Mouse (Mus musculus): ENCODE results near the gene Midn.

Gene Midn

DNA sequence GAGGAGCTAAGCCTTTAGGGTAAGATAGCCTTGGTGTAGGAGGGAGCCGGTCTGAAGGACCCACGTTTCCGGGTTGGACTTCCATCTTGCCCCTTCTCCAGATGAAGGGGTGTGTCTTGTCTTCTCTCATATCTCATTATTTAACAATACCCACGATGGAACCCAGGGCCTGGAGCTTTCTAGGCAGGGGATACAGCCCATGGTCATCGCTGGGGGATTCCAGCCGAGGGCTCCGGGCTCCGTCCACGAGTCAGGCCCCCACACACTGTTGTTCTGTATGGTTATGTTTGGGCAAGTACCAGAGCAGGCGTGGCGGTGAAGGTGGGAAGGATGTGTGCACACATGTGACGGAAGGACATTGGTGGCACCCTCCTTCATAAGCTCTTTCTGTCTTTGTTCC is 3.9 kb upstream of the Midn start:
- in situ Hi-C loops (cut with MseI, MboI), result no loop called here

DNA sequence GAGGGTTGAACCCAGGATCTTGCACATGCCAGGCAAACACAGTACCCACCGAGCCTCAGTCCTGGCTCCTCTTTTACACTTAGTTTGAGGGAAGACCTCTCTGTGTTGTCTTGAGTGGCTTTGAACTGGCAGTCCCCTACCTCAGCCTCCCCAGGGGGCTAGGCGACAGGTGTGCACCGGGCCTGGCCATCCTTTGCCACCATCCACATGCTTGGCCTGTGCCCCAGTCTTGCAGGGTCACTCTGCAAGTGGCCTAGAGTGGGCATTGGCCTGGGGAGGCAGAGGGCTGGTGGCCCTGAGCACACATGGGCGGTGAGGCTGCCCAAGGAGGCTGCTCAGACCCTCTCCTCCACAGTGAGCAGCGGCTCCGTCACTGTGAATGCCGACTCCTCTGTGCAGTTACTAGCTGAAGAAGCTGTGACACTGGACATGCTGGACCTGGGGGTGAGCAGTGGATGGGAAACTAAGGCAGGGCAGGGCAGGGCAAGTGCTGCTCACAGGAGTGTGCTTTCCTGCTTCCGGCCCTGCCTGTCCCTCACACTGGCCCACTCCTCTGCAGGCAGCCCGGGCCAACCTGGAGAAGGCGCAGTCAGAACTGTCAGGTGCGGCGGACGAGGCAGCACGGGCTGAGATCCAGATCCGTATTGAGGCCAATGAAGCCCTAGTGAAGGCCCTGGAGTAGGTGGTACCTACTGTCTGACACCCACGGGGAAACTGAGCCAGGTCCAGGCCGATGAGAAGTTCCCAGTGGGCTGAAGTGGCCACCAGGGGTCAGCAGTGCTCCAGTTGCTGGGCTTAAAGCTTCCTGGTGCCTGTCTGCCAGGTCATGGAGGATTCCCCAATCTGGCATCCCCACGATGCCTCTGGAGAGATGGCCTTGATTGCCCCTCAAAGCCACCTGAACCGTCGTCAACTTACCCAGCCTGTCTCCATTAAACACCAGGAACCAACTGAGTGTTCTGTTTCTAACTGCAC is 2.9 kb upstream of the Midn start:
- in situ Hi-C loops (cut with MseI, MboI), result no loop called here

DNA sequence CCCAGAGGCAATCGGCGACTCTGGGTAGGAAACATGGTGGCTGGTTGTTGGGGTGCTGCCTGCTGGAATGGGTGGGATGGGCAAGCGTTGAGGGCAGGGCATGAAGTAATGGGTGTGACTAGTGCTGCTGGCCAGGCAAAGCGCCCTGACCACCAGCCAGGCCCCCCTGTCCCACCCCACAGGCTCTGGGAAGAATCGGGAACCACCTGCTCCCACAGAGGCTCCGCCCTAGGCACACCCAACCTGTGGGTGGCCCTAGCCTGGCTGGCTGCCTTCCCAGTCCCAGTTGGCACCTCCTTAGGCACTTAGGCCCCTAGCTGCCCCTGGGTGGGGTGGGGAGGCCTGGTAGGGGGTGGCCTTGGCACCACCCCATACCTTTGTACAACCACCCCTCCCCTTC is 2.2 kb upstream of the Midn start:
- in situ Hi-C loops (cut with MseI, MboI), result no loop called here

DNA sequence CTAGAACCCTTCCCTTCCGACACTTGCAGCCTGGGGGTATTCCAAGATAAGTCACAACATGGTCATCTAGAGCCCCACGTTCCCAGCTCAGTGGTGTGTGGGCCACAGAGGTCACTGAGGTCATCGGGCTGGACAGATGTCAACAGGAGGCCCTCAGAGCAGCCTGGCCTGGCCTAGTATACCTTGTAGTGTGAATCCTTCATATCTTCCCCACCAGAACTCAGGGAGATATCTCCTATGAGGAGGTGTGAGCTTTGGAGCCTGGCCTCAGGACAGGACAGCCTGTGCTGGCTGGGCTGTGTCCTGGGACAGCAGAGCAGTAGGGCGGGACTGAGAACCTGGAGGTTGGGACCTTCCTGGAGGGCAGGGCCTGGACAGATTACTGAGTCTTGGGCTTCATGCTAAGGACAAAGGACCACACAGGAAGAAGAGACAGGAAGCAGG is 1.5 kb upstream of the Midn start:
- in situ Hi-C loops (cut with MseI, MboI), result no loop called here

DNA sequence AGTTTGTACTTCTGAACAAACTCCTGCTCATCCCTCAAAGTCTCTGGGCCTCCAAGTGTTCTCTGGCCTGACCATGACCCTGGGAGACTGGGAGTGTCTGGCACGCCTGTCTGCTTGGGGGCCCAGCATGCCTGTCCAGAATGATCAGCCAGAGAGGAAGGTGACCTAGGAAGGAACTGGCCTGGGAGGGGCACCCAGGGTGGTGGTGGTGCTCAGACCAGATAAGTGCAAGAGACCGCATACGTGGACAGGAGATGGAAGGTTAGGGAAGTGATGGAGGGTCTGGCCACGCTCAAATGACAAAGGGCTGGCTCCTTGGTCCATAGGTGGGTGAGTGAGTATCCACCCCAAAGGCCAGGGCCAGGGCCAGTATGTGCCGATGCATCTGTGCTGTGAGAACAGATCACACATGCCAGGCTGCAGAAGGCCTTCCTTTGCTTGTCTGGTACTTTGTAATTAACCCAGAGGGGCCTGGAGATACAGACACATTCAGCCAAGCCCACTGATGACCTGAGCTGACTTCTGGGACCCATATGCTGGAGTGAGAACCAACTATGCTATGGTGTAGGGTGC is 840 bp upstream of the Midn start:
- in situ Hi-C loops (cut with MseI, MboI), result no loop called here

DNA sequence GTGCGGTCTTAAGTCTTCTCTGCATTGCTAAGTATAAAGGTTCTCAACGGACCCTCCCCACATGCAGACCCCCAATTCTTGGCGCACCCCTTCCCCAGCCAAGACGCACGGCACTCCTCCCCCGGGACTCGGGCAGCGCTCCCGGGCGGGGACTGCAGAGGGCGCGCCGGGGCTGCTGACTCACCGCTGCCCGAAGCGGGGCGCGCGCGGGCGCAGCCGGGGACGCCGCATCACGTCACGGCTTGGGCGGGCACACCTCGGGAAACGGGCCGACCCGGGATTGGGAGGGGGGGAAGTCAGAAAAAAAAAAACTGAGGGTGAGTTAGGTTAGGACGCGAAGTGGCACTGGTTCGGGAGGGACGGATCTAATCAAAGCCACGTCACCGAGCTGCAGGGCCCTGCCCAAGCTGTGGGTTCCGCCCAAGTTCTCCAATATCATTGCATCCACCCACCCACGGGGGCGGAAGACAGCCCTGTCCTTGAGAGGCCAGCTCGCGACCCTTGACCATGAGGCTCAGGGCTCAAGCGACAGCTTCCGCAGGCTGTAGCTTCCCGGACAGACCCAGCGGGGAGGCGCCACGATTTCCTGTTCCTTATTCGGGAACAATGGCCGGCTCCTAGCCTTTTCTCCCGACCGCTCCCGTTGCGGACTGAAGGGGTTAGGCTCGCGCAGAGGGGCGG is 678 bp downstream of the Midn start:
- in situ Hi-C loops (cut with MseI, MboI), result no loop called here

DNA sequence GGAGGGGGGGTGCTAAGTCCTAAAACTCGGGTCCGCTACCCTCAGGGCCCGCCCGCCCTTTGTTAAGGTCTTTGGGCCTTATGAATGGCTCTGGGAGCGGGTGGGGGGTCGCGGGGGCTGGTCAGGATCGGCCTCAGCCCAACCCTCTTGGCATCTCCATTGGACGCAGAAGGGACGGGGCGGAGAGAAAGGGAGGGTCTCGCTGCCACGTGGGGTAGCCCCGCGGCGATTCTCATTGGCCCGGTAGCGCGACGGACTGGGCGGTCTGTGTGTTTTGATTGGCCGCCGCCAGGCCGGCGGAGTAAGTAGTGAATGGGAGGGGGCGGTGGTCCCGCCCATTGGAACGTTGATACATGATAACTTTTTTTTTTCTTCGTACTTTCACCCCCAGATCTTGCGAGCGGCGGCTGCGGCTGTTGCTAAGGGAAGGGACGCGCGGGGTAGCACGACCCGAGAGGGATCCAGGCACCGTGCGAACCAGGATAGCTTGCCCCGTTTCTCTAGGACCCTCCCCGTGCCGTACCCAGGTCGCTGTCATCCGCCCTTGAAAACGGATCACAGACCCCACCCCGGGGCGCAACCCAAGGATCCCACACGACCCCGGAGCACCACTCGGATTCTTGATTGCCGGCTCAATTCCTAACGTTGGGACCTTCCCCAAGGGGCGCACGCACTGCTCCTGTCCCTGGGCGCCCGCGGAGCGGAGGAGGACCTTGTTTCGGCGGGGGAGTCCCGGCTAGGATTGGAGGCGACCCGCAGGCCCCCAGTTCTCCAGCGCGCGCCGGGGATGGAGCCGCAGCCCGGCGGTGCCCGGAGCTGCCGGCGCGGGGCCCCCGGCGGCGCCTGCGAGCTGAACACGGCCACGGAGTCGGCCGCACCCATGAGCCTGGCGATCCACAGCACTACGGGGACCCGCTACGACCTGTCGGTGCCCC is 1.5 kb downstream of the Midn start:
- in situ Hi-C loops (cut with MseI, MboI), result no loop called here

DNA sequence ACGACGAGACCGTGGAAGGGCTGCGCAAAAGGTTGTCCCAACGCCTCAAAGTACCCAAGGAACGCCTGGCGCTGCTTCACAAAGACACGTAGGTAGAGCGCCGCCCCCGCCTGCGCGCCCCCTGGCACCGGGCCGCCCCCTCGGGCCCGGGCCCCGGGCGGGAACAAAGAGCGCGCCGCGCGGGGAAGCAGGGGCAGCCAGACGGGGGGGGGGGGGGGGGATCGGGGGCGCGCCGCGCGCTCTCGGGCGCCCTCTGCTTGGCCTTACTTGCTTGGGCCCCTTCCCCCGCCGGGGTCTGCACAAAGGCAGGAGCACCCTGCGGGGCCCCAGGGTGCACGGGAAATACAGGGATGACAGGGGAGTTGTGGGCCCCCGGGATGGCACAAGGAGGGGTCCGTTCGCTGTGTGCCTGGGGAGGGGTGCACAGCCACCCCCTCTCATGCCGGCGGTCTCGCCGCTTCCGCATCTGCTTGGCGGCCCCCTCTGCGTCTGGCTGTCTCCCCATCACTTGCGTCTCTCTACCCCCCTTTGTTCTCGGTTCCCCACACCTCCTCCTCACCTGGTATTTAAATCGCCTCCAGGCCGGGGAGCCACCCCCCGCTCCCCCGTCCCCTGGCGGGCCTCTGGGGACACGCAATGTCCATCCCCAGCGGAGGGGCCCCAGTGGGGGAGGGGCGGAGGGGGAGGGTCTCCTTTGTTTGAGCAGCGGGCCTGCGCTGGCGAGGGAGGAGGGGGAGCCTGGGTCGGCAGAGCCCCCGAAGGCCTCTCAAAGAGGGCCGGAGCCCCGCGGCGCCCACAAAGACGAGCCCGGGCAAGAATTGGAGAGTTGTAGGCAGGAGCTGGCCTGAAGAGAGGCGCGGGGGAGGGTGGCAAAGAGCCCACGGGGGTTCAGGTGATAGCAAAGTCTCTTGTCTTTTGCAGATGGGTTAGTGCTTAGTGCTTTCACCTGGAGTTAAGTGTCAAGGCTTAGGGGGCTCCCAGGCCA is 2.4 kb downstream of the Midn start:
- in situ Hi-C loops (cut with MseI, MboI), result no loop called here

DNA sequence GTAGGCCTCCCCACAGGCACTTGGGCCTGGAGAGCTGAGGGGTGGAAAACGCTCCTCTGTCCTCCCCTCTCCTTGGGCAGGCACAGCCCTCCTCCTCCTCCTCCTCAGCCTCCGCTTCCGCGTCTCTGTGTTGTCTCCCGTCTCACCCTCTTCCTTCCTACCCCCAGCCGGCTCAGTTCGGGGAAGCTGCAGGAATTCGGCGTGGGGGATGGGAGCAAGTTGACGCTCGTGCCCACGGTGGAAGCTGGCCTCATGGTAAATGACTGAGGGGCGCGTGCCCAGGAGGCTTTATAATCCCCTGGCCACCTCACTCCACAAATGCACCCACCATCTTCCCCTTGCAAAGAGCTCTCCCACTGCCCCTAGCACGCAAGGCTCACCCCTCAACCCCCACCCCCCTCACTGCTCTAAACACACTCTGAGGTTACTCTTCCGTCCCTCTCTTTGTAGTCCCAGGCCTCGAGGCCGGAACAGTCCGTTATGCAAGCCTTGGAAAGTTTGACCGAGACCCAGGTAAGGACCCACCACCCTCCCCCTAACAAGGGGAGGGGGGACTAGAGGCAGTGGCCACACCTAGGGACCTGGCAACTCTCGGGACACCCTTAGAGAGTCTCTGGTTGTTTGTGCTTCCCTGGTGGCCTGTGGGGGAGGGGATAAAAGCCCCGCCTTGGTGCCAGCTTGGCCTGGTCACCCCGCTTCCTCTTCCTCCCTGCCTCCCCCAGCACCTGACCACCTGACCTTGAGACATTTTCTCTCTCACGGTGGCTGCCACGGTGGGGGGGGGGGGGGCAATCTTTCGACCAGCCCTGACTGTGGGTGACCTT is 3.4 kb downstream of the Midn start:
- in situ Hi-C loops (cut with MseI, MboI), result no loop called here

DNA sequence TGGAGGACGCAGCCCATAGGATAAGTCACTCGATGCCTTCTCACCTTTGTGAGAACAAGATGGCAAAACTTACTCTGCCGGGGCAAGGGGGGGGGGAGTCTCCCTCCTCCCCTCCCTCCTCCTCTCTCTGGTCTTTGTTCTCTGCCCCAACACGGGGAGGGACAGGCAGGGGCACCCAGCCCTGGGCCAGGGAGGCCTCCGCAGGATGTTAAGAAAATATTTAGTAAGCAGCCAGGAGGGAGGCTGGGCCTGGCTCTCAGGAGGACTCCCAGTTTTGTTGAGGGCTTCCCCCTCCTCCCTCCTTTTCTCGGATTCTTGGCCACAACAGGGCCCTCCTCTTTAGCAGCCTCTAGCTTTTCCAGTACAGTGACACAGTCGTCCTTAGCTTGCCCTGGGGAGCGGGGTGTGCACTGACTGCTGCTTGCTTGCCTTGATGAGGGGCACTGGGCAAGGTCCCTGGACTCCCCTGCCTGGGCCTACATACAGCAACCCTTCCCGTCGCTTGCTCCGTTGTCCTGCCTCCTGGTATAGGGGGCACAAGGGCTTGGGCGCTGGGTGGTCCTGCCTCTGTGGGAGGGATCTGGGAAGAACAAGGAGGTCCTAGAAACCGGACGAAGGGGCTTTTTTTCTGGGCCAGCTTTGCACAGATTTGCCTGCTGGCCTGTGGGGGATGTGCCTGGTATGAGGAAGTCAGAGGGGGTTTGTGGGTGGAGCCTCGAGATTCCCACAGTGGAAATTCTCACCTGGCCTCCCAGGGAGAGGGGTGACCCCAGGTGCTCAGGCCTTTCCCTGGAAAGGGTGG is 4.2 kb downstream of the Midn start:
- in situ Hi-C loops (cut with MseI, MboI), result no loop called here

DNA sequence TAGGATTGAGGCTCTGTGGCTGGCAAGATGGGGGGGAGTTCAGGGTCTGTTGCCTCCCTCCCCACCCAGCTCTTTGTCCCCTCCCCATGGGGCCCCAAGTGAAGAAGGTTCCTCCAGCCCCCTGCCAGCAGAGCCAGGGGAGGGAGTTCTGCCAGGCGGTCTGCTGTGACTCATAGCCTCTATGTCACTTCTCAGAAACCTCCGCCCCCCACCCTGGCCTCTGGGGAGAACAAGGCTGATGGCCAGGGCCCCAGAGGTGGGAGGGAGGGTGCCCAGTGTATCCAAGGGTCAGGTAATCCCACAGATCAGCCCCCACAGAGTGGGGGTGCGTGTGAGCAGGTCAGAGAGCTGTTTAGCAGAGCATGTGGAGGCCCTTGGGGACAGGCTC is 4.8 kb downstream of the Midn start:
- in situ Hi-C loops (cut with MseI, MboI), result no loop called here

DNA sequence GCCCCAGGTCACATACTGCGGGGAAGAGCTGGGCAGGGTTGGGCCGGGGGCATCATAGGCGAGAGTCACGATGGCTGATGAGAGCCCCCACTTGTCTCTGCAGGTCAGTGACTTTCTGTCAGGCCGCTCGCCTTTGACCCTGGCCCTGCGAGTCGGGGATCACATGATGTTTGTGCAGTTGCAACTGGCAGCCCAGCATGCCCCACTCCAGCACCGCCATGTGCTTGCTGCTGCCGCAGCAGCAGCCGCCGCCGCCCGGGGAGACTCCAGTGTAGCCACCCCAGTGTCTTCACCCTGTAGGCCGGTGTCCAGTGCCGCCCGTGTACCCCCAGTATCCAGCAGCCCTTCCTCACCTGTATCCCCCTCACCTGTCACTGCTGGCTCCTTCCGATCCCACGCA is 5.6 kb downstream of the Midn start:
- in situ Hi-C loops (cut with MseI, MboI), result no loop called here

DNA sequence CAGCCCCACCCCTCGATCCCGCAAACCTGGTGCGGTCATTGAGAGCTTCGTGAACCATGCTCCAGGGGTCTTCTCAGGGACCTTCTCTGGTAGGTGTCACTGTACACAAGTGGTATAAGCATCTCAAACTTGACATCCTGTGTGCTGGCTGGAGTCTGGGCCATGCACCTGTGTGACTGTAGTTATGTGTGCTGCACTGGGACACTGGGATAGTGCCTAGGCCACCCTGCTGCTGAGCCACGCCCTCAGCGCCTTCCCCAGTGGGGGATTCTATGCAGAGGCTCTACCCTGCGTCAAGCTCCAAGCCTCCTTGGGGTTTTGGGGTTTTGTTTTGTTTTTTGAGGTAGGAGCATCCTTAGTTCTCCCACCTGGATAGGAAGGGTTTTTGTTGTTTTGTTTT is 6.3 kb downstream of the Midn start:
- in situ Hi-C loops (cut with MseI, MboI), result no loop called here

DNA sequence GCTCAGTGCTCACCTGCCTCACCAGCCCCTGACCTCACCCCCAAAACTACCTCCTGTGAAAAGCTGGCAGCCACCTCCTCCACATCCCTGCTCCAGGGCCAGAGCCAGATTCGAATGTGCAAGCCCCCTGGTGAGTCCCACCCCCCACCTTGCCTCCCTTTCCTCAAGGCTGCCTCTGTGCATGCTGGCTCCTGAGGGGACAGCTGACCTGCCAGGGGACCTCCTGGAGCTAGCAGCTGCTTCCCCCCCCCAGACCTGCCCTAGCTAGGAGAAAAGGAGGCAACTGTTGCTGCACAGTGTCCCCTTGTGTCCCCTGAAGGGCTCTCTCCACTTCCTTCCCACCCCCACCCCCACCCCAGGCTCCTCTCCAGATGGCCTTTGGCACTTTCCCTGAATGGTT is 7.2 kb downstream of the Midn start:
- in situ Hi-C loops (cut with MseI, MboI), result no loop called here

DNA sequence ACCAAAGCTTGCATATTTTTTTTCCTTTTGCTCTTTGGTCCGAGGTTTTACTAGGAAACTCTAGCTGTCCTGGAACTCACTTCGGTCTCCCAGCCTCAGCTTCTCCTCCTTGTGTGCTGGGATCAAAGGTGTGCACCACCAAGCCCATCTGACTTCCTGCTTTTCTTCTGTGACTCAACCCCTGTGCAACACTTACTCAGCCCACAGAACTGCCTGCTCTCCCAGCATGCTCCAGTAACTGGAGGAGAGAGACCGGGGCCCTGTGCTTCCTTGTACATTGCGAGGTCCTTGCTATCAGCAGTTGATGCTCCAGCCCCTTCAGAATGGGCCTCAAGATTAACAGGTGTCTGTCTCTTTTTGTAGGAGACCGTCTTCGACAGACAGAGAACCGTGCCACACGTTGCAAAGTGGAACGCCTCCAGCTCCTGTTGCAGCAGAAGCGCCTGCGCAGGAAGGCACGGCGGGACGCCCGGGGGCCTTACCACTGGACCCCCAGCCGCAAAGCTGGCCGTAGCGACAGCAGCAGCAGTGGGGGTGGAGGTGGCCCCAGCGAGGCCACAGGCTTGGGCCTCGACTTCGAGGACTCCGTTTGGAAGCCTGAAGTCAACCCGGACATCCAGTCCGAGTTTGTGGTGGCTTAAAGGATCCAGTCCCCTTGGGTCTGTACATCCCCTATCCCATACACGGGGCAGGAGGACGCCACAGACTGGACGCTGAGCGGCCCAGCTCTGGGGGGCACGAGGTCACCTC is 8.1 kb downstream of the Midn start:
- in situ Hi-C loops (cut with MseI, MboI), result no loop called here

DNA sequence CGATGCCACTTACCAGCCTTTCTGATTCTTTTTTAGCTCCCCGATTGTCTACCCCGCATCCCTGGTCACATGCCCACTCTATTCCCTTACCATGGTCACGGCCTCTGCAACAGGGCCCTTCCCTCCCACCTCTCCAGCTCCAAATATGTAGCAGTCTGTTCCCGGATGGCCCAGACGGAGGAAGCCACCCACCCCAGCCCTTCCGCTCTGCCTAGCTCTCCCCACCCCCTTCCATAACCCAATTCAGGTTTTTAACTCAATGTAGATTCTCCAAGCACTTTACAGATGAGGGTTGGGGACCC is 8.6 kb downstream of the Midn start:
- in situ Hi-C loops (cut with MseI, MboI), result no loop called here

DNA sequence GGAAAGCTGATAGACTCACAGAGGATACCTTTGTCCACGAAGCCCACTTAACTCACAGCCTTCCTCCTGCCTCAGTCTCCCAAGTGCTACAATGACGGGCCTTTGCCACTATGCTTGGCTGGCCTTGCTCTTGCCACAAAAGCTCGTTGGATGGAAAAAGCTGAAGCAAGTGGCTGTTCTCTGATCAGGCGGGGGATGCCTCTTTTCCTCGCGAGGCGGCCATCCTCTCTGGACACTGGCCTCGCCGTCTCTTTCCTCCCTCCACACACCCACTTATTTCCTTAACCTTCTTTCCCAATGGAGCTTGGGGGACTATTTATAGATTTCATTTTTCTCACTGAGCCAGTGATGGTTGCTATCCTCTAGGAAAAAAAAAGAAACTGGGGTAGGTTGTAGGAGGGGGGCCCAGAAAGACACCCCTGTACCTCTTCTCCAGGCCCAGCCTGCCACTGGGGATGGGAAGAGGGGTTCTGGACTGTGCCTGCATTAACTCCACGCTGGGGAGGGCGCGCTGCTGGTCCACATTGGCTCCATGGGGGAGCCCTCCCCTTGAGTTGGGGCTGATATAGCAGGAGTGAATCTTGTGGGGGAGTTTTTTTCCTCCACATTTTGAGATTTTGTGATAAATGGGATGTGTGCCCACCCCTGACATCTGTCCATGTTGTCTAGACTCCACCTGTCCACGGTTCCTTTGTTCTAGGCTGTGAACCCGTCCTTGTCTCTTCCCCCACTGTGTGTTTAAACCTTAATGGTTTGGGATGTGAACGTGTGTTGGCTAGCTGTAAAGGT is 9.3 kb downstream of the Midn start:
- in situ Hi-C loops (cut with MseI, MboI), result no loop called here

Data from mouse trophoblast stem cell (cell line).